Mouse (Mus musculus): ENCODE data around the gene Lman2. TPM values are rescaled to one million over a fixed set of nuclear protein-coding genes. Genes with fewer than 3 reads are reported as not detected.

Lman2 gene
- polyA plus RNA-seq, 1 experiment: 125 TPM

Other genes with a start within 250 kb of the Lman2 start
- not detected in 2 replicates for gene Gm17617, start 229.2 kb downstream of the Lman2 start, polyA plus RNA-seq (2012; rRNA removed)
- gene Fgfr4, start 210.1 kb downstream of the Lman2 start, polyA plus RNA-seq (2012; rRNA removed): 5.0 and 7.0 TPM in 2 replicates
- gene Nsd1, start 153.0 kb downstream of the Lman2 start, polyA plus RNA-seq (2012; rRNA removed): 11.7 and 21.0 TPM in 2 replicates
- 778 and 779 TPM in 2 replicates for gene Prelid1, start 42.3 kb downstream of the Lman2 start, polyA plus RNA-seq (2012; rRNA removed)
- gene Rab24, start 40.8 kb downstream of the Lman2 start, polyA plus RNA-seq (2012; rRNA removed): 85.0 and 92.2 TPM in 2 replicates
- 10.0 and 11.4 TPM in 2 replicates for gene Mxd3, start 33.0 kb downstream of the Lman2 start, polyA plus RNA-seq (2012; rRNA removed)
- 8.9 and 10.6 TPM in 2 replicates for gene Rgs14, start 6.9 kb upstream of the Lman2 start, polyA plus RNA-seq (2012; rRNA removed)
- 1.0 and 1.4 TPM in 2 replicates for gene Slc34a1, start 35.4 kb upstream of the Lman2 start, polyA plus RNA-seq (2012; rRNA removed)
- not detected in 2 replicates for gene Pfn3, start 52.4 kb upstream of the Lman2 start, polyA plus RNA-seq (2012; rRNA removed)
- gene F12, start 64.0 kb upstream of the Lman2 start, polyA plus RNA-seq (2012; rRNA removed): 0.06 and 0.60 TPM in 2 replicates
- gene Grk6, start 82.3 kb upstream of the Lman2 start, polyA plus RNA-seq (2012; rRNA removed): 56.4 and 63.8 TPM in 2 replicates
- 2.2 and 2.5 TPM in 2 replicates for gene Prr7, start 101.5 kb upstream of the Lman2 start, polyA plus RNA-seq (2012; rRNA removed)
- 8.0 and 8.2 TPM in 2 replicates for gene Dbn1, start 125.3 kb upstream of the Lman2 start, polyA plus RNA-seq (2012; rRNA removed)
- gene Pdlim7, start 150.9 kb upstream of the Lman2 start, polyA plus RNA-seq (2012; rRNA removed): 72.4 and 77.3 TPM in 2 replicates
- 20.3 and 20.9 TPM in 2 replicates for gene Dok3, start 166.5 kb upstream of the Lman2 start, polyA plus RNA-seq (2012; rRNA removed)
- 48.3 and 53.7 TPM in 2 replicates for gene Ddx41, start 173.9 kb upstream of the Lman2 start, polyA plus RNA-seq (2012; rRNA removed)
- 59.6 and 62.7 TPM in 2 replicates for gene Fam193b, start 208.3 kb upstream of the Lman2 start, polyA plus RNA-seq (2012; rRNA removed)
- 86.6 and 105 TPM in 2 replicates for gene Tmed9, start 210.9 kb upstream of the Lman2 start, polyA plus RNA-seq (2012; rRNA removed)
- 19.0 and 21.8 TPM in 2 replicates for gene B4galt7, start 237.1 kb upstream of the Lman2 start, polyA plus RNA-seq (2012; rRNA removed)

All from large intestine, adult 2 months (tissue).